Mouse (Mus musculus) lung, adult 2 months (tissue): Measurements from ENCODE around the gene Cep295nl. TPM values are rescaled to one million over a fixed set of nuclear protein-coding genes. Genes with fewer than 3 reads are reported as not detected.

Source experiments
- DNase-seq: peaks from one replicate; pipeline ENCODE4 v3.0.0; 2022
- H3K4me1 ChIP-seq: fragments of 200-500 bp; 2 replicates; pipeline ENCODE4 v1.6.1; 2011; ENCODE audit warnings: low read length; ENCODE audit not compliant: control insufficient read depth, insufficient read depth
- H3K4me3 ChIP-seq: fragments of 200-500 bp; replicated peaks from 2 replicates; pipeline ENCODE3; 2011; ENCODE audit warnings: low read depth, mild to moderate bottlenecking, control low read depth, low read length; ENCODE audit errors: extremely low read depth
- CTCF ChIP-seq: fragments of 200-500 bp; IDR thresholded peaks from 2 replicates; pipeline ENCODE4 v1.5.1; 2011; ENCODE audit warnings: mild to moderate bottlenecking, low read length, control low read depth; ENCODE audit not compliant: insufficient read depth
- POLR2A ChIP-seq: fragments of 200-500 bp; IDR thresholded peaks from 2 replicates; pipeline ENCODE4 v1.6.1; 2011; ENCODE audit warnings: low read depth, mild to moderate bottlenecking, control low read depth, low read length, borderline replicate concordance; ENCODE audit errors: extremely low read depth
- WGBS: fragments of 180-500 bp; shearing (Covaris S2); methylation state at CpG from one replicate; pipeline ENCODE4 v1.1.7; 2018; 5-methylcytosine and 5-hydroxymethylcytosine counted together
- polyA plus RNA-seq: library from polyadenylated mRNA; depleted of rRNA; stranded (reverse); fragments of >200 nt; gene quantifications from 2 replicates; pipeline ENCODE4 v1.2.3, GENCODE M21; 2012

Cep295nl gene
- polyA plus RNA-seq, 1 experiment: 0.32 TPM

GRCm38 (mm10) chr11:118298810-118299209 lies 43.5 kb downstream of the Cep295nl start:
- no peak for DNase-seq
- TF ChIP-seq POLR2A (no peak), CTCF (no peak)
- H3K4me1 ChIP-seq: peaks cover 2% of the 10 kb centered on the region; the same call in 1 of the 2 replicates
- WGBS: 76% methylated on average over 2 of the region's 2 CpGs
- H3K4me3 ChIP-seq: no peak overlapping the region

- no peak for DNase-seq
- peaks cover 2% of the 10 kb centered on the region; the same call in 1 of the 2 replicates for H3K4me1 ChIP-seq
- WGBS: 83% methylated on average over 3 of the region's 3 CpGs
- TF ChIP-seq POLR2A (no peak), CTCF (0 out of 2 replicates have a peak, but pooled peaks have one; percentile 1)
- H3K4me3 ChIP-seq: no peak overlapping the region
These were observed 44.3 kb downstream of the Cep295nl start for GRCm38 (mm10) chr11:118297967-118298366.

- 0 out of 2 replicates have a peak, but pooled peaks cover 3% of the 10 kb centered on the region for H3K4me1 ChIP-seq
- TF ChIP-seq CTCF (no peak), POLR2A (no peak)
- no peak overlapping the region for H3K4me3 ChIP-seq
- DNase-seq: no peak
- 80% methylated on average over 2 of the region's 2 CpGs for WGBS
These were observed 47.3 kb downstream of the Cep295nl start for GRCm38 (mm10) chr11:118295026-118295425.

- WGBS: 71% methylated on average over 6 of the region's 6 CpGs
- no peak for DNase-seq
- no peak overlapping the region for H3K4me3 ChIP-seq
- no peak for TF ChIP-seq CTCF
- no peak for TF ChIP-seq POLR2A
- peaks cover 13% of the 10 kb centered on the region for H3K4me1 ChIP-seq
These were observed 49.6 kb downstream of the Cep295nl start for GRCm38 (mm10) chr11:118292671-118293070.

GRCm38 (mm10) chr11:118289999-118290889 lies 52.1 kb downstream of the Cep295nl start, which contains the start of gene Usp36:
TSS of gene Usp36 (minus strand) at chr11:118290244.
- DNase-seq: peak; percentile 98
- TF ChIP-seq POLR2A: peak; percentile 98
- no peak for TF ChIP-seq CTCF
- H3K4me1 ChIP-seq: peaks cover 13% of the 10 kb centered on the region
- 1% methylated on average over 68 of the region's 68 CpGs for WGBS
- H3K4me3 ChIP-seq: peak within 1 kb of the TSS; percentile 96

GRCm38 (mm10) chr11:118289562-118289961 lies 52.7 kb downstream of the Cep295nl start:
- under 1% methylated on average over 22 of the region's 22 CpGs for WGBS
- Histone ChIP-seq H3K4me1 (peaks cover 13% of the 10 kb centered on the region), H3K4me3 (peak overlapping the region; percentile 96)
- TF ChIP-seq POLR2A (no peak), CTCF (no peak)
- no peak for DNase-seq

GRCm38 (mm10) chr11:118289037-118289511 lies 53.2 kb downstream of the Cep295nl start:
- TF ChIP-seq POLR2A (no peak), CTCF (no peak)
- WGBS: 2% methylated on average over 16 of the region's 16 CpGs
- H3K4me1 ChIP-seq: peaks cover 13% of the 10 kb centered on the region
- peak overlapping the region; percentile 96 for H3K4me3 ChIP-seq
- no peak for DNase-seq

- DNase-seq: no peak
- TF ChIP-seq POLR2A: no peak
- peaks cover 13% of the 10 kb centered on the region for H3K4me1 ChIP-seq
- H3K4me3 ChIP-seq: no peak overlapping the region
- 93% methylated on average over 9 of the region's 9 CpGs for WGBS
These were observed 54.7 kb downstream of the Cep295nl start for GRCm38 (mm10) chr11:118287573-118287972.

GRCm38 (mm10) chr11:118286434-118286833 lies 55.9 kb downstream of the Cep295nl start:
- peaks cover 13% of the 10 kb centered on the region for H3K4me1 ChIP-seq
- 79% methylated on average over 9 of the region's 9 CpGs for WGBS
- no peak for TF ChIP-seq CTCF
- TF ChIP-seq POLR2A: no peak
- no peak for DNase-seq
- no peak overlapping the region for H3K4me3 ChIP-seq
